Mouse (Mus musculus): ENCODE data around the gene Sord.

DNA sequence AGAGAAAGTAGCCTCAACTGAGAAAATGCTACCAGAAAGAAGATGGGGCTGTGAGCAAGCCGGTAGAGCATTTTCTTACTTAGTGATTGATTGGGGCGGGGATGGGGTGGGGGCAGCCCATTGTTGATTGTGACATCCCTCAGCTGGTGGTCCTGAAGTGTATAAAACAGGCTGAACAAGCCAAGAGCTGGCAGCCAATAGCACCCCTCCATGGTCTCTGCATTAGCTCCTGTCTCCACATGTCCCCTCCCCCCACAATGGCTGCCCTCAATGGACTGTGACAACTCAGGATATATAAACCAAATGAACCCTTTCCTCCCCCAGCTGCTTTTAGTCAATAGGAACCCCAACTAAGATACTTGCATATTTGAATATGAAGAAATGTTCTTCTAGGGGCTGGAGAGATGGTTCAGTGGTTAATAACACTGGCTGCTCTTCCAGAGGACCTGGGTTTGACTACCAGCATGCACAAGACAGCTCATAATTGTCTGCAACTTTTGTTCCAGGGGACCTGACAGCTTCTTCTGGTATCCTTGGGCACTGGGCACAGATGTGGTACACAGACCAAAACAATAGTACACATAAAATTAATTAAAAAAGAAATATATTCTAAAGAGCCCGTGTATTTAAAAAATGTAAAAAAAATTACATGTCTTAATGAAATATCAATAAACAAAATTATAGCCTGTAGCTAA, 23.9 kb upstream of the Sord start:
- TF ChIP-seq CTCF (IDR thresholded peaks at IDR 0.05; ENCODE audit: borderline replicate concordance, insufficient read depth, low read length) (no peak), POLR2A (IDR thresholded peaks at IDR 0.05; ENCODE audit: low read depth, low read length) (no peak)
